Mouse (Mus musculus): ENCODE measurements at regions not wholly inside any gene's neighbourhood (a gene's known extent, or its start where the extent isn't known, plus 50 kb on each side); places are given as distances from the start of the nearest gene placed in this dataset.

GRCm38 (mm10) chr17:52084455-52084854 lies 251.4 kb upstream of the Satb1 start:
- H3K36me3 ChIP-seq: no peaks in the 10 kb centered on the region
- no peak overlapping the region for H3K4me3 ChIP-seq (replicated peaks)
- H3K4me2 ChIP-seq (replicated peaks): peak overlapping the region; percentile 31; the same call in 1 of the 2 replicates
- 11% methylated on average over 2 of the region's 2 CpGs for WGBS
- H3K27me3 ChIP-seq (replicated peaks): no peaks in the 10 kb centered on the region
- peak; percentile 43; the same call in 1 of the 2 replicates for ATAC-seq
- H3K9me3 ChIP-seq: no peaks in the 10 kb centered on the region
- no peak overlapping the region for H3K9ac ChIP-seq
- no peak overlapping the region for H3K27ac ChIP-seq
- H3K4me1 ChIP-seq (replicated peaks): no peaks in the 10 kb centered on the region

- Histone ChIP-seq H3K9ac (no peak overlapping the region), H3K4me2 (replicated peaks) (no peak overlapping the region), H3K4me1 (replicated peaks) (no peaks in the 10 kb centered on the region), H3K27me3 (replicated peaks) (no peaks in the 10 kb centered on the region), H3K27ac (no peak overlapping the region), H3K36me3 (no peaks in the 10 kb centered on the region), H3K4me3 (replicated peaks) (no peak overlapping the region), H3K9me3 (no peaks in the 10 kb centered on the region)
- ATAC-seq: no peak
- WGBS: 83% methylated on average over 7 of the region's 7 CpGs
These were observed 246.2 kb upstream of the Satb1 start for GRCm38 (mm10) chr17:52079316-52079715.

GRCm38 (mm10) chr17:52078496-52078895 lies 245.4 kb upstream of the Satb1 start:
- Histone ChIP-seq H3K9me3 (no peaks in the 10 kb centered on the region), H3K4me3 (replicated peaks) (no peak overlapping the region), H3K4me2 (replicated peaks) (no peak overlapping the region), H3K36me3 (no peaks in the 10 kb centered on the region), H3K4me1 (replicated peaks) (no peaks in the 10 kb centered on the region), H3K27ac (no peak overlapping the region), H3K9ac (no peak overlapping the region), H3K27me3 (replicated peaks) (no peaks in the 10 kb centered on the region)
- WGBS: 69% methylated on average over 8 of the region's 8 CpGs
- no peak for ATAC-seq

- Histone ChIP-seq H3K4me2 (replicated peaks) (no peak overlapping the region), H3K36me3 (no peaks in the 10 kb centered on the region), H3K9me3 (no peaks in the 10 kb centered on the region), H3K4me1 (replicated peaks) (no peaks in the 10 kb centered on the region), H3K9ac (no peak overlapping the region), H3K27ac (no peak overlapping the region), H3K27me3 (replicated peaks) (no peaks in the 10 kb centered on the region), H3K4me3 (replicated peaks) (no peak overlapping the region)
- ATAC-seq: no peak
- WGBS: 91% methylated on average over 4 of the region's 4 CpGs
These were observed 244.9 kb upstream of the Satb1 start for GRCm38 (mm10) chr17:52077951-52078350.

- 85% methylated on average over 2 of the region's 2 CpGs for WGBS
- H3K4me2 ChIP-seq (replicated peaks): no peak overlapping the region
These were observed 243.7 kb upstream of the Satb1 start for GRCm38 (mm10) chr17:52076746-52077145.

GRCm38 (mm10) chr17:52067721-52068120 lies 234.6 kb upstream of the Satb1 start:
- H3K27me3 ChIP-seq (replicated peaks): no peaks in the 10 kb centered on the region
- H3K4me1 ChIP-seq (replicated peaks): no peaks in the 10 kb centered on the region
- H3K4me3 ChIP-seq (replicated peaks): no peak overlapping the region
- H3K27ac ChIP-seq: no peak overlapping the region
- no peaks in the 10 kb centered on the region for H3K9me3 ChIP-seq
- no peak overlapping the region for H3K4me2 ChIP-seq (replicated peaks)
- 69% methylated on average over 2 of the region's 2 CpGs for WGBS
- ATAC-seq: no peak
- H3K9ac ChIP-seq: no peak overlapping the region
- no peaks in the 10 kb centered on the region for H3K36me3 ChIP-seq

More at GRCm38 (mm10) chr17:52076746-52077145, 243.7 kb upstream of the Satb1 start:
- ATAC-seq: no peak
- H3K4me1 ChIP-seq (replicated peaks): no peaks in the 10 kb centered on the region
- no peak overlapping the region for H3K27ac ChIP-seq
- no peaks in the 10 kb centered on the region for H3K9me3 ChIP-seq
- H3K36me3 ChIP-seq: no peaks in the 10 kb centered on the region
- no peaks in the 10 kb centered on the region for H3K27me3 ChIP-seq (replicated peaks)
- no peak overlapping the region for H3K4me3 ChIP-seq (replicated peaks)
- no peak overlapping the region for H3K9ac ChIP-seq

- no peak overlapping the region for H3K9ac ChIP-seq
- no peak overlapping the region for H3K4me2 ChIP-seq (replicated peaks)
- H3K9me3 ChIP-seq: no peaks in the 10 kb centered on the region
- ATAC-seq: no peak
- no peak overlapping the region for H3K4me3 ChIP-seq (replicated peaks)
- no peak overlapping the region for H3K27ac ChIP-seq
- 85% methylated on average over 5 of the region's 5 CpGs for WGBS
- H3K36me3 ChIP-seq: no peaks in the 10 kb centered on the region
- H3K27me3 ChIP-seq (replicated peaks): no peaks in the 10 kb centered on the region
- H3K4me1 ChIP-seq (replicated peaks): no peaks in the 10 kb centered on the region
These were observed 231.5 kb upstream of the Satb1 start for GRCm38 (mm10) chr17:52064618-52065017.

- Histone ChIP-seq H3K4me3 (replicated peaks) (no peak overlapping the region), H3K27me3 (replicated peaks) (no peaks in the 10 kb centered on the region), H3K4me2 (replicated peaks) (no peak overlapping the region), H3K27ac (no peak overlapping the region), H3K9me3 (no peaks in the 10 kb centered on the region), H3K4me1 (replicated peaks) (no peaks in the 10 kb centered on the region), H3K36me3 (no peaks in the 10 kb centered on the region), H3K9ac (no peak overlapping the region)
- WGBS: 65% methylated on average over 4 of the region's 4 CpGs
- ATAC-seq: no peak
These were observed 230.0 kb upstream of the Satb1 start for GRCm38 (mm10) chr17:52063121-52063520.

- H3K9me3 ChIP-seq: no peaks in the 10 kb centered on the region
- no peaks in the 10 kb centered on the region for H3K36me3 ChIP-seq
- H3K9ac ChIP-seq: no peak overlapping the region
- H3K4me1 ChIP-seq (replicated peaks): no peaks in the 10 kb centered on the region
- H3K4me3 ChIP-seq (replicated peaks): no peak overlapping the region
- no peak for ATAC-seq
- WGBS: 41% methylated on average over 11 of the region's 11 CpGs
- no peak overlapping the region for H3K4me2 ChIP-seq (replicated peaks)
- H3K27me3 ChIP-seq (replicated peaks): no peaks in the 10 kb centered on the region
- no peak overlapping the region for H3K27ac ChIP-seq
These were observed 229.1 kb upstream of the Satb1 start for GRCm38 (mm10) chr17:52062096-52062665.

GRCm38 (mm10) chr17:52036479-52036878 lies 203.4 kb upstream of the Satb1 start:
- H3K4me3 ChIP-seq (replicated peaks): no peak overlapping the region
- no peaks in the 10 kb centered on the region for H3K36me3 ChIP-seq
- no peak overlapping the region for H3K4me2 ChIP-seq (replicated peaks)
- H3K27ac ChIP-seq: no peak overlapping the region
- no peaks in the 10 kb centered on the region for H3K4me1 ChIP-seq (replicated peaks)
- H3K9ac ChIP-seq: no peak overlapping the region
- 86% methylated on average over 4 of the region's 4 CpGs for WGBS
- H3K27me3 ChIP-seq (replicated peaks): no peaks in the 10 kb centered on the region
- ATAC-seq: no peak
- H3K9me3 ChIP-seq: no peaks in the 10 kb centered on the region

GRCm38 (mm10) chr17:52031079-52031478 lies 198.0 kb upstream of the Satb1 start:
- Histone ChIP-seq H3K4me1 (replicated peaks) (no peaks in the 10 kb centered on the region), H3K27me3 (replicated peaks) (no peaks in the 10 kb centered on the region), H3K36me3 (no peaks in the 10 kb centered on the region), H3K4me2 (replicated peaks) (no peak overlapping the region), H3K27ac (no peak overlapping the region), H3K4me3 (replicated peaks) (no peak overlapping the region), H3K9ac (no peak overlapping the region), H3K9me3 (no peaks in the 10 kb centered on the region)
- WGBS: 86% methylated on average over 8 of the region's 8 CpGs
- no peak for ATAC-seq

- H3K27me3 ChIP-seq (replicated peaks): no peaks in the 10 kb centered on the region
- no peak overlapping the region for H3K4me2 ChIP-seq (replicated peaks)
- no peak overlapping the region for H3K4me3 ChIP-seq (replicated peaks)
- H3K27ac ChIP-seq: no peak overlapping the region
- H3K36me3 ChIP-seq: no peaks in the 10 kb centered on the region
- H3K9ac ChIP-seq: no peak overlapping the region
- no peaks in the 10 kb centered on the region for H3K9me3 ChIP-seq
- WGBS: 63% methylated on average over 8 of the region's 8 CpGs
- H3K4me1 ChIP-seq (replicated peaks): no peaks in the 10 kb centered on the region
- no peak for ATAC-seq
These were observed 153.8 kb upstream of the Satb1 start for GRCm38 (mm10) chr17:51986920-51987319.

- Histone ChIP-seq H3K27ac (no peak overlapping the region), H3K4me3 (replicated peaks) (no peak overlapping the region), H3K4me2 (replicated peaks) (no peak overlapping the region), H3K36me3 (no peaks in the 10 kb centered on the region), H3K4me1 (replicated peaks) (no peaks in the 10 kb centered on the region), H3K27me3 (replicated peaks) (no peaks in the 10 kb centered on the region), H3K9ac (no peak overlapping the region), H3K9me3 (no peaks in the 10 kb centered on the region)
- WGBS: 65% methylated on average over 14 of the region's 14 CpGs
- ATAC-seq: no peak
These were observed 153.1 kb upstream of the Satb1 start for GRCm38 (mm10) chr17:51986212-51986611.
